Mouse (Mus musculus) forebrain, postnatal 0 days (tissue): ENCODE measurements around the gene Acss3. TPM values are rescaled to one million over a fixed set of nuclear protein-coding genes. Genes with fewer than 3 reads are reported as not detected.
A peak's percentile ranks its signal among the peaks of the same experiment; 100 is the strongest.

Experiments
- ATAC-seq: fragments of 200-750 bp; cut with Nextera tagmentation; 2 replicates; pipeline ENCODE4 v1.8.0; 2017; ENCODE audit warnings: mild to moderate bottlenecking, moderate library complexity
- DNase-seq: peaks from one replicate; pipeline ENCODE4 v3.0.0-alpha.2; 2015
- H3K27ac ChIP-seq: fragments of 300-500 bp; sonication (generic); 2 replicates; pipeline ENCODE4 v1.5.1; 2014; ENCODE audit warnings: low read depth, mild to moderate bottlenecking, antibody characterized with exemption, low read length, moderate library complexity, mixed read lengths
- H3K27me3 ChIP-seq: fragments of 300-500 bp; sonication (generic); 2 replicates; pipeline ENCODE4 v1.6.1; 2014; ENCODE audit warnings: mild to moderate bottlenecking, low read length, mixed read lengths; ENCODE audit not compliant: insufficient read depth
- H3K36me3 ChIP-seq: fragments of 300-500 bp; sonication (generic); 2 replicates; pipeline ENCODE4 v1.6.1; 2014; ENCODE audit warnings: mild to moderate bottlenecking, moderate library complexity; ENCODE audit not compliant: insufficient read depth
- H3K4me1 ChIP-seq: fragments of 300-500 bp; sonication (generic); 2 replicates; pipeline ENCODE4 v1.6.1; 2014; ENCODE audit warnings: antibody characterized with exemption; ENCODE audit not compliant: insufficient read depth
- H3K4me2 ChIP-seq: fragments of 300-500 bp; sonication (generic); 2 replicates; pipeline ENCODE4 v1.6.1; 2014; ENCODE audit warnings: low read depth, mild to moderate bottlenecking, moderate library complexity
- H3K4me3 ChIP-seq: fragments of 300-500 bp; sonication (generic); 2 replicates; pipeline ENCODE4 v1.5.1; 2014; ENCODE audit warnings: low read depth, low read length, mixed read lengths
- H3K9ac ChIP-seq: fragments of 300-500 bp; sonication (generic); 2 replicates; pipeline ENCODE4 v1.6.1; 2014; ENCODE audit warnings: mild to moderate bottlenecking
- H3K9me3 ChIP-seq: fragments of 300-500 bp; sonication (generic); 2 replicates; pipeline ENCODE4 v1.6.1; 2016; ENCODE audit warnings: low read length
- CTCF ChIP-seq: sonication (generic); IDR thresholded peaks from 2 replicates; pipeline ENCODE4 v1.5.1; 2016; ENCODE audit warnings: antibody characterized with exemption, control low read depth, low read depth
- WGBS: fragments of 180-500 bp; shearing (Covaris S2); extraction: QIAGEN DNeasy Blood & Tissue Kit; methylation state at CpG from one replicate; pipeline ENCODE4 v1.1.7; 2014; 5-methylcytosine and 5-hydroxymethylcytosine counted together
- polyA plus RNA-seq: library from polyadenylated mRNA; unstranded; fragments of >200 nt; fragmentation: Nextera tagmentation; extraction: Ambion mirVana; gene quantifications from 2 replicates; pipeline ENCODE4 v1.2.1, GENCODE M21; 2015
- total RNA-seq: library from RNA; depleted of rRNA; stranded (reverse); fragments of >200 nt; gene quantifications from 2 replicates; pipeline ENCODE4 v1.2.3, GENCODE M21; 2014

Gene Acss3
- total and polyA plus RNA-seq, 2 experiments from 2014 or later: 0.57 to 2.2 TPM

- H3K4me1 ChIP-seq: no peaks in the 10 kb centered on the region
- no peak overlapping the region for H3K27ac ChIP-seq
- H3K9me3 ChIP-seq: no peaks in the 10 kb centered on the region
- no peak overlapping the region for H3K9ac ChIP-seq
- no peak overlapping the region for H3K4me3 ChIP-seq
- DNase-seq: peak; percentile 9
- ATAC-seq: no peak
- H3K4me2 ChIP-seq: no peak overlapping the region
- no peak for TF ChIP-seq CTCF
- no peaks in the 10 kb centered on the region for H3K27me3 ChIP-seq
- WGBS: 73% methylated on average over 4 of the region's 4 CpGs
- H3K36me3 ChIP-seq: no peaks in the 10 kb centered on the region
These were observed 69.4 kb downstream of the Acss3 start for GRCm38 (mm10) chr10:107053846-107054624.

- no peak for TF ChIP-seq CTCF
- no peaks in the 10 kb centered on the region for H3K27me3 ChIP-seq
- DNase-seq: no peak
- H3K9me3 ChIP-seq: no peaks in the 10 kb centered on the region
- H3K9ac ChIP-seq: no peak overlapping the region
- no peak overlapping the region for H3K4me2 ChIP-seq
- no peaks in the 10 kb centered on the region for H3K4me1 ChIP-seq
- H3K27ac ChIP-seq: no peak overlapping the region
- no peaks in the 10 kb centered on the region for H3K36me3 ChIP-seq
- 83% methylated on average over 2 of the region's 2 CpGs for WGBS
- no peak for ATAC-seq
- no peak overlapping the region for H3K4me3 ChIP-seq
These were observed 73.0 kb downstream of the Acss3 start for GRCm38 (mm10) chr10:107050489-107050888.

GRCm38 (mm10) chr10:107042656-107043055 is 80.8 kb downstream of the Acss3 start:
- 84% methylated on average over 1 of the region's 1 CpGs for WGBS
- Histone ChIP-seq H3K27me3 (no peaks in the 10 kb centered on the region), H3K4me1 (no peaks in the 10 kb centered on the region), H3K9me3 (no peaks in the 10 kb centered on the region), H3K36me3 (no peaks in the 10 kb centered on the region), H3K9ac (no peak overlapping the region), H3K4me2 (no peak overlapping the region), H3K27ac (no peak overlapping the region), H3K4me3 (no peak overlapping the region)
- TF ChIP-seq CTCF: no peak
- no peak for DNase-seq
- no peak for ATAC-seq

- Histone ChIP-seq H3K4me2 (no peak overlapping the region), H3K36me3 (no peaks in the 10 kb centered on the region), H3K27me3 (no peaks in the 10 kb centered on the region), H3K4me3 (no peak overlapping the region), H3K4me1 (no peaks in the 10 kb centered on the region), H3K27ac (no peak overlapping the region), H3K9me3 (no peaks in the 10 kb centered on the region), H3K9ac (no peak overlapping the region)
- ATAC-seq: no peak
- 91% methylated on average over 2 of the region's 2 CpGs for WGBS
- TF ChIP-seq CTCF: no peak
- DNase-seq: no peak
These were observed 82.6 kb downstream of the Acss3 start for GRCm38 (mm10) chr10:107040837-107041236.

- no peaks in the 10 kb centered on the region for H3K27me3 ChIP-seq
- H3K4me2 ChIP-seq: no peak overlapping the region
- TF ChIP-seq CTCF: no peak
- H3K27ac ChIP-seq: no peak overlapping the region
- no peaks in the 10 kb centered on the region for H3K4me1 ChIP-seq
- ATAC-seq (no peak), DNase-seq (no peak)
- H3K36me3 ChIP-seq: no peaks in the 10 kb centered on the region
- WGBS: 81% methylated on average over 6 of the region's 6 CpGs
- H3K4me3 ChIP-seq: no peak overlapping the region
- H3K9ac ChIP-seq: no peak overlapping the region
- H3K9me3 ChIP-seq: no peaks in the 10 kb centered on the region
These were observed 83.1 kb downstream of the Acss3 start for GRCm38 (mm10) chr10:107040378-107040777.

GRCm38 (mm10) chr10:107039211-107039610 is 84.3 kb downstream of the Acss3 start:
- H3K9ac ChIP-seq: no peak overlapping the region
- no peak for TF ChIP-seq CTCF
- no peak overlapping the region for H3K4me3 ChIP-seq
- no peaks in the 10 kb centered on the region for H3K36me3 ChIP-seq
- no peaks in the 10 kb centered on the region for H3K4me1 ChIP-seq
- H3K27me3 ChIP-seq: no peaks in the 10 kb centered on the region
- no peak overlapping the region for H3K4me2 ChIP-seq
- H3K27ac ChIP-seq: no peak overlapping the region
- 86% methylated on average over 4 of the region's 4 CpGs for WGBS
- no peak for ATAC-seq
- no peaks in the 10 kb centered on the region for H3K9me3 ChIP-seq
- DNase-seq: no peak

- H3K4me2 ChIP-seq: no peak overlapping the region
- no peak overlapping the region for H3K9ac ChIP-seq
- H3K27me3 ChIP-seq: no peaks in the 10 kb centered on the region
- no peaks in the 10 kb centered on the region for H3K36me3 ChIP-seq
- no peak overlapping the region for H3K4me3 ChIP-seq
- H3K27ac ChIP-seq: no peak overlapping the region
- DNase-seq (no peak), ATAC-seq (no peak)
- 78% methylated on average over 4 of the region's 4 CpGs for WGBS
- no peak for TF ChIP-seq CTCF
- H3K9me3 ChIP-seq: no peaks in the 10 kb centered on the region
- H3K4me1 ChIP-seq: no peaks in the 10 kb centered on the region
These were observed 99.2 kb downstream of the Acss3 start for GRCm38 (mm10) chr10:107024254-107024653.
